Mouse (Mus musculus) lung, adult 2 months (tissue): ENCODE data around the gene Npm3. TPM values are rescaled to one million over a fixed set of nuclear protein-coding genes. Genes with fewer than 3 reads are reported as not detected.

ENCODE experiments used
- DNase-seq: peaks from one replicate; pipeline ENCODE4 v3.0.0; 2022
- H3K4me1 ChIP-seq: fragments of 200-500 bp; 2 replicates; pipeline ENCODE4 v1.6.1; 2011; ENCODE audit warnings: low read length; ENCODE audit not compliant: control insufficient read depth, insufficient read depth
- H3K4me3 ChIP-seq: fragments of 200-500 bp; replicated peaks from 2 replicates; pipeline ENCODE3; 2011; ENCODE audit warnings: low read depth, mild to moderate bottlenecking, control low read depth, low read length; ENCODE audit errors: extremely low read depth
- CTCF ChIP-seq: fragments of 200-500 bp; IDR thresholded peaks from 2 replicates; pipeline ENCODE4 v1.5.1; 2011; ENCODE audit warnings: mild to moderate bottlenecking, low read length, control low read depth; ENCODE audit not compliant: insufficient read depth
- POLR2A ChIP-seq: fragments of 200-500 bp; IDR thresholded peaks from 2 replicates; pipeline ENCODE4 v1.6.1; 2011; ENCODE audit warnings: low read depth, mild to moderate bottlenecking, control low read depth, low read length, borderline replicate concordance; ENCODE audit errors: extremely low read depth
- WGBS: fragments of 180-500 bp; shearing (Covaris S2); methylation state at CpG from one replicate; pipeline ENCODE4 v1.1.7; 2018; 5-methylcytosine and 5-hydroxymethylcytosine counted together
- polyA plus RNA-seq: library from polyadenylated mRNA; depleted of rRNA; stranded (reverse); fragments of >200 nt; gene quantifications from 2 replicates; pipeline ENCODE4 v1.2.3, GENCODE M21; 2012

The Npm3 gene
- polyA plus RNA-seq, 1 experiment, result 41.3 TPM

DNA sequence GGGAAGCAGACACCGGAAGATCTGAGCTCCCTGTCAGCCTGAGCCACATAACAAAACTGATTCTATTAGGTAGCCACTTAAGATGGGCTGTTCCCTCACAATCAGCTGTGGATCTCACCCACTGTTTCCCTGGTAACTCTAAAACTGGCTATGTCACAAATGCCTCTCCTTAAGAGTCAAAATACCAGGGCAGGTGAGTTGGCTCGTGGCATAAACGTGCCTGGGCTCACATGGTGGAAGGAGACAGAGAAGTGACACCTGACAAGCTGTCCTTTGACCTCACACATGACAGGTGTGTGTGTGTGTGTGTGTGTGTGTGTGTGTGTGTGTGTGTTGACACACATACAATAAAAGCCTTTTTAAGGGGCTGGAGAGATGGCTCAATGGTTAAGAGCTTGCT lies 38.1 kb upstream of the Npm3 start:
- DNase-seq, result no peak
- peaks cover 5% of the 10 kb centered on the region for H3K4me1 ChIP-seq
- no peak for TF ChIP-seq POLR2A
- TF ChIP-seq CTCF, result no peak
- no peak overlapping the region for H3K4me3 ChIP-seq
- 65% methylated on average over 3 of the region's 3 CpGs for WGBS

DNA sequence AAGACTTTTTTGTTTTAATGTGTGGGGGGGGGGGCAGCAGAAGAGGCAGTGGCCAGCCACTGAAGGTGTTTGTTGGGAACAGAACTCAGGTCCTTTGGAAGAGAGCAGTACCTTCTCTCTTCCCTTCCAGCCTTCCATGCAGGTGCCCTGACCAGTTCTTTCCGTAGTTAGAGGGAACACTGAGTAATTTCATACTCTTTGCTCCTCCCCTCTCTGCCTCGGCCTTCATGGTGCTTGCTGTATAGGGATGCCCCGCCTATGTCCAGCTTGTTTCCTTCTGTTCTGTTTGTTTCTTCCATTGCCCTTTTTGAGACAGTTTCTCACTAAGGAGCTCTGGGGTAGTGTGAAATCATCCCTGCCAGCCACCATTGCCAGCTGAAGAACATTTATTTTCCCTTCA lies 36.1 kb upstream of the Npm3 start:
- Histone ChIP-seq H3K4me1 (peaks cover 5% of the 10 kb centered on the region), H3K4me3 (no peak overlapping the region)
- WGBS, result 50% methylated on average over 3 of the region's 3 CpGs
- no peak for TF ChIP-seq POLR2A
- TF ChIP-seq CTCF, result no peak
- DNase-seq, result no peak

DNA sequence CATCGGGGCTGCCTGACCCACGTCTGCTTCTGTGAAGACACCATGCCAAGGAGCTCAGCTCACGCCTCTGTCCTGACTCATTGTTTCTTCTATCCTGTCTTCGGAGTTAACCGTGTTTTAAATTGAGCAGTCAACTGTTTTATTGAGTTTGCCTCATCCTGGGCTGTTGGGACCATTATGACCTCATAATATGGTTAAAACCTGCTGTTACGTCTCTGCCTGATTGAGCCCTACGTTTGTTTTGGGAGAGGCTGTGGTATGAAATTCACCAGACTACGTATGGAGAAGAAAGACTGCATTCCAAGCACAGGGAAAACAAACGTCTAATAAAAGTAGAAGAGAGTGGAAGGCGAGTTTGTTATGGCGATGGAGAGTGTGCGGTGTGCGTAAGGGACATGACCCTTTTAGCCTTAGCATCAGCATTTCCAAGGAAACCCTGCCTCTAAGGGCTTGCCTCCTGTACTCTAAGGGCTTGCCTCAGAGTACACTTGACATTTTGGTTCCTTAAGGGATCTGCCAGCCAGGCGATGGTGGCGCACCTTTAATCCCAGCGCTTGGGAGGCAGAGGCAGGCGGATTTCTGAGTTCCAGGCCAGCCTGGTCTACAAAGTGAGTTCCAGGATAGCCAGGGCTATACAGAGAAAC lies 34.7 kb upstream of the Npm3 start:
- no peak for DNase-seq
- TF ChIP-seq CTCF, result no peak
- TF ChIP-seq POLR2A, result peak; percentile 59; the same call in 1 of the 2 replicates
- peaks cover 16% of the 10 kb centered on the region for H3K4me1 ChIP-seq
- 26% methylated on average over 17 of the region's 17 CpGs for WGBS
- H3K4me3 ChIP-seq, result peak overlapping the region; percentile 75

DNA sequence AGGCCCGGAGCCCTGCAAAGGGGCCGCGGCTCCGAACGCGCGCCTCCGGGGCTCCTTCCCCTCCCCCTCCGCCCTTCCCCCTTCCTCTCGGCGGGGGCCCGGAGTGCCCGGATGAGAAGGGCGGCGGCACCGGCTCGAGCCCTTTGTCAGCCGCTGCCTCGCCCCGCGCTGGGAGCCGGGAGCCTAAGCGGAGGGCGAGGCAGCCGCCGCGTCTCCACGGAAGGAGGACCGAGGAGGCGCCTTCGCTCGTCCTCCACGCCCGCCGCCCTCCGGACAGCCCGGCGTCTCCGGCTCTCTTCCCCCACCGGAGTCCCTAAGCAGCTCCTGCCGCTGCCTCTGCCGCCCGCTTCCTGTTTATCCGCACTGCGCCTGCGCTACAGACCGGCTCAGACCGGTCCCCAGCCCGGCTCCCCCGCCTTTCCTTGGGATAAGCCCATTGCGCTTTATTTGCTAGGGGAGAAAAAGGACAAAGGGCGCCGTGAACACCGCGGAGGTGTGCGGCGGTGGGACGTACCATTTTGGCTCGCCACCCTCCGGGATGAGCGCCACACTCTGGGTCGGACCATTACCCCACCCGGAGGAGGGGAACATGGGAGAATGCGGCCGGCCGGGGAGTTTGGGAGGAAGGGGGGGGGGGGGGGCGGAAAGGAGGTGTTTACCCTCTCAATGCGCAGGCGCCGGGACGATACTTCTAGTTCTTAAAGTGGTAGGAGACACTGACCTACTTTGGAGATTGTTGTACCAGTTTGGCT lies 34.0 kb upstream of the Npm3 start, which contains the start of gene Mgea5:
TSS of gene Mgea5 (minus strand) at position 657 of the 752 bp plus-strand sequence.
- under 1% methylated on average over 69 of the region's 71 CpGs for WGBS
- Histone ChIP-seq H3K4me3 (peak within 1 kb of the TSS; percentile 85), H3K4me1 (peaks cover 16% of the 10 kb centered on the region)
- peak; percentile 95 for TF ChIP-seq POLR2A
- TF ChIP-seq CTCF, result no peak
- DNase-seq, result peak; percentile 97

DNA sequence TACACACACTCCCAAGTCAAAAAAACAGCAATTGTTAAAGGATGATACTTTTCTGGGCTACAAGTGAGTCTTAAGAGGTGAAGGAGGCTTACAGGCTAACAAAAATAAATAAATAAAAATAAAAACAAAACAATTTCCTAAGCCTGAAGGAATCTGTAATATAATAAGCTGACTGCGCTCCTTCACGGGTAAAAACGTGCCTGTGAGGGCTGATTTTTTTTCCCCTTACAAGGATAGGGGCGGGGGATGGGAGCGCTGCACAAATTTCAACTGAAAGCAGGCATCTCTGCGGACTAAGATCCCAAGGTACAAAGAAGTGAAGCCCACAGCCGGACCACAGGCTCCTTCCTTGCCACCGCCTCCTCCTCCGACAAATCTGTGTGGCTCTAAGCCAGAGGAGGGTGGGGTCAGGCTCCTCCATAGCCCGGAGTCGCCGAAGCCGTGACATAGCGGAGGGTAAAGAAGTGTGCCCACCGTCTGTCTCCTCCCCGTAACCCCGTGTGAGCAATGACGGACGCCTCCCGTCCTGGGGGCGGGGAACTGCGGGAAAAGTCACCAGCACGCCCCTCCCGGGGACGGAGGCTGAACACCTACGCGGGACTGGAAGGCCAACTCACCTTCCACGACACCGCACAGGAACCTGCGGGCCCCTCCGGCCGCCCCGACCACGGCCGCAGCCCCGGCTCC lies 33.1 kb upstream of the Npm3 start:
- no peak for TF ChIP-seq POLR2A
- no peak for TF ChIP-seq CTCF
- Histone ChIP-seq H3K4me3 (peak overlapping the region; percentile 85), H3K4me1 (peaks cover 16% of the 10 kb centered on the region)
- DNase-seq, result peak; percentile 77
- under 1% methylated on average over 36 of the region's 36 CpGs for WGBS

DNA sequence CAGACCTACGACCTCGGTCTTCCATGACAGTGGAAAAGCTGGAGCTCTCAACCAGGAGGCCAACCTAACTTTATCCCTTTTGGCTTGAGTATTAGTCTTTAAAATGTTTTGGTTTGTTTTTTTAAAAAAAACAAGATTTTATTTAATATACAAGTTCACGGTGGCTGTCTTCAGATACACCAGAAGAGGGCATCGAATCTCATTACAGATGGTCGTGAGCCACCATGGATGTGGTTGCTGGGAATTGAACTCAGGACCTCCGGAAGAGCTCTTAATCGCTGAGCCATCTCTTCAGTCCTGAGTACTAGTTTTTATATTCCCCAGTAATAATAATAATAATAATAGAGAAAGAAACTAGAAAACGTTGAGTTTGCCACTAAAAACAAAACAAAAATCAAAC lies 32.3 kb upstream of the Npm3 start:
- WGBS, result 29% methylated on average over 8 of the region's 8 CpGs
- DNase-seq, result no peak
- no peak overlapping the region for H3K4me3 ChIP-seq
- peaks cover 16% of the 10 kb centered on the region for H3K4me1 ChIP-seq
- no peak for TF ChIP-seq POLR2A
- TF ChIP-seq CTCF, result no peak

DNA sequence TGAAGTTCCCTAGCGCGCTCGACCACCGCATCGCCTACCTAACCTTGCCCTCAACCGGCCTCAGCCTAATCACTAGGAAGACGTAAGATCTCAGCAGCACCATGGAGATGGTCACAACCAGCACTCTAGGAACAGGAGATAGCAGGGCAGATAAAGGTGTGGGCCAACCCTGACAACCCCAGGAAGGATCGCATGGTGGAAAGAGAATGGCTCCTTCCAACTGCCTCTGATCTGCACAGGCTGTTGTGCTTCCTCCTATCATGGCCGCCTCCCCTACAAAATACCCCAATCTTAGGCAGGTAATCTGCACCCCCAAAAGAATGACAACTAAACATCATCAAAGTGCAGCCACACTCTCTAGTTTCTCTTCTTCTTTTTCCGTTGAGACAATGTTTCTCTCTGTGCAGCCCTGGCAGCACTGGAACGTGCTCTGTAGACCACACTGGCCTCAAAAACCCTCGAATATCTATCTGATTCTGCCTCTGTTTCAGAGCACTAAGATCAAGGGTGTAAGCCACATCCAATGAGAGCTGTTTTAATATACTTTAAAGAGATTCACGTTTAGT lies 31.0 kb upstream of the Npm3 start:
- 54% methylated on average over 13 of the region's 13 CpGs for WGBS
- peaks cover 16% of the 10 kb centered on the region for H3K4me1 ChIP-seq
- H3K4me3 ChIP-seq, result no peak overlapping the region
- TF ChIP-seq POLR2A (no peak), CTCF (no peak)
- DNase-seq, result no peak

DNA sequence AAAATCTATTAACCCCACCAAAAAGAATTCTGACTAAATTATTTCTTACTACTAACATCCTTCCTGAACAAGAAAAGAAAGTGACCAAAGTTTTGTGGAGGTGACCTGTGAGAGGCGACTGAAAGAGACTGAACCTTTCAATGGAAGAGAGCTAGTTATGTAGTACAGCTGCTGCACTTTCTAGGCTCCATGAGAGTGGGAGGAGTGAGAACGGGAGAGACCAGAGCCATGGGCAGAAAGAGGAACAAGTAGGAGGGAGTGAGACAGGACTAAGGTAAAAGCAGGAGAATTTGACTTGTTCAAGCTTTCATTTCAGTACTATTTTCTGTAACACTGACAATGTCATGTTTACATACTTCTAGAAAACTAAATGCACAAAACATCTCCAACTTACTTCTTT lies 26.1 kb upstream of the Npm3 start:
- TF ChIP-seq CTCF (no peak), POLR2A (no peak)
- Histone ChIP-seq H3K4me3 (no peak overlapping the region), H3K4me1 (peaks cover 11% of the 10 kb centered on the region)
- WGBS, result 69% methylated on average over 2 of the region's 2 CpGs
- DNase-seq, result no peak

DNA sequence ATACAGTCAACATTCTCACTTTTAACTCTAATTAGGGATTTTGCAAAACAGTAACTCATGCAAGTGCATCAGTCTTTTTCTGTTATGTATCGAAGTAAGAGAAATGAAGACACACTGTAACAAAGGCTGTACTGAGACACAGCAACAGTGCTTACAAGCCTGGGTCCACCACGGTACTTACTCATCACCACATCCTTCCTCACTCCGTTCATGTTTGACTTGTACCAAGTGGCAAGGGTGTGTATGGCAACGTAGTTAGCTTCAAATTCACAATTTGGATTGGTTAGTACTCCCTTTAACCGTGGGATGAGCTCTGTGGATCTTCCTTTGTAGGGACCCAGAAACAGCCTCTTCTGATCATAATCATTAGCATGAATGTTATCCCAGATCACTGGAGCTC lies 22.1 kb upstream of the Npm3 start:
- Histone ChIP-seq H3K4me1 (no peaks in the 10 kb centered on the region), H3K4me3 (no peak overlapping the region)
- TF ChIP-seq CTCF (no peak), POLR2A (no peak)
- WGBS, result 83% methylated on average over 5 of the region's 5 CpGs
- no peak for DNase-seq
